Mouse (Mus musculus): ENCODE results near the gene Sidt1. TPM values are rescaled to one million over a fixed set of nuclear protein-coding genes. Genes with fewer than 3 reads are reported as not detected.

Sidt1 gene
- total and polyA plus RNA-seq, 3 experiments = not detected

- no peaks in the 10 kb centered on the region for H3K36me3 ChIP-seq (ENCODE audit: control insufficient read depth in 1 of 2, insufficient read depth in 2 of 2, low read length in 2 of 2)
- H3K4me1 ChIP-seq (ENCODE audit: control insufficient read depth in 1 of 2, insufficient read depth in 2 of 2, low read length in 2 of 2) = no peaks in the 10 kb centered on the region
- H3K9ac ChIP-seq (ENCODE audit: control insufficient read depth, low read depth, low read length, poor library complexity, severe bottlenecking) = no peak overlapping the region
- peaks cover 8 to 16% of the 10 kb centered on the region in 2 experiments; a peak in 3 of 4 replicates for H3K27me3 ChIP-seq (ENCODE audit: control insufficient read depth in 1 of 2, insufficient read depth in 2 of 2, low read length in 2 of 2)
- no peak overlapping the region for H3K4me3 ChIP-seq (ENCODE audit: control insufficient read depth in 1 of 2, insufficient read depth in 1 of 2, low read depth in 2 of 2, low read length in 2 of 2)
- no peaks in the 10 kb centered on the region for H3K79me2 ChIP-seq (ENCODE audit: control insufficient read depth, insufficient read depth, low read length, poor library complexity)
- DNase-seq (ENCODE audit: low read depth, low spot score) = no peak
- H3K27ac ChIP-seq (ENCODE audit: control insufficient read depth, low read depth, low read length) = no peak overlapping the region
- TF ChIP-seq EP300 (IDR thresholded peaks at IDR 0.05; ENCODE audit: low read depth in 1 of 2, low read length in 2 of 2) (no peak), BHLHE40 (IDR thresholded peaks at IDR 0.05; ENCODE audit: borderline replicate concordance, low read depth, low read length) (no peak), USF1 (IDR thresholded peaks at IDR 0.05; ENCODE audit: low read depth, low read length) (no peak), SIN3A (IDR thresholded peaks at IDR 0.05; ENCODE audit: low read length) (no peak), MAFK (IDR thresholded peaks at IDR 0.05; ENCODE audit: borderline replicate concordance, low read depth, low read length) (no peak), MXI1 (IDR thresholded peaks at IDR 0.05; ENCODE audit: low read depth, low read length) (no peak), CHD2 (IDR thresholded peaks at IDR 0.05; ENCODE audit: low read length) (no peak), POLR2AphosphoS5 (IDR thresholded peaks at IDR 0.05; ENCODE audit: borderline replicate concordance, low read depth, low read length) (no peak), MYB (IDR thresholded peaks at IDR 0.05; ENCODE audit: low read depth, low read length) (no peak), HCFC1 (IDR thresholded peaks at IDR 0.05; ENCODE audit: low read depth, low read length) (no peak), RCOR1 (IDR thresholded peaks at IDR 0.05; ENCODE audit: low read depth, low read length) (no peak), ELF1 (IDR thresholded peaks at IDR 0.05; ENCODE audit: low read depth, low read length) (no peak), USF2 (IDR thresholded peaks at IDR 0.05; ENCODE audit: borderline replicate concordance in 1 of 2, insufficient read depth in 1 of 2, low read depth in 1 of 2, low read length in 2 of 2) (no peak), MYC (IDR thresholded peaks at IDR 0.05; ENCODE audit: low read depth, low read length) (no peak), RAD21 (IDR thresholded peaks at IDR 0.05; ENCODE audit: low read depth, low read length) (no peak), GATA1 (IDR thresholded peaks at IDR 0.05; ENCODE audit: low read depth, low read length) (no peak), TBP (IDR thresholded peaks at IDR 0.05; ENCODE audit: low read depth, low read length) (no peak), POLR2AphosphoS2 (IDR thresholded peaks at IDR 0.05; ENCODE audit: low read length) (no peak)
- no peaks in the 10 kb centered on the region for H3K9me3 ChIP-seq (replicated peaks; ENCODE audit: insufficient read depth, low read length)
These were observed 67.4 kb downstream of the Sidt1 start for GRCm38 (mm10) chr16:44265562-44265961.

GRCm38 (mm10) chr16:44264916-44265315 is 68.1 kb downstream of the Sidt1 start:
- Histone ChIP-seq H3K79me2 (ENCODE audit: control insufficient read depth, insufficient read depth, low read length, poor library complexity) (no peaks in the 10 kb centered on the region), H3K4me1 (ENCODE audit: control insufficient read depth in 1 of 2, insufficient read depth in 2 of 2, low read length in 2 of 2) (no peaks in the 10 kb centered on the region)
- TF ChIP-seq ETS1 (IDR thresholded peaks at IDR 0.05; ENCODE audit: low read depth, low read length) = no peak
- no peak for TF ChIP-seq KAT2A (conservative IDR thresholded peaks at IDR 0.05; ENCODE audit: low read depth, low read length)
- TF ChIP-seq CTCF (IDR thresholded peaks at IDR 0.05 in 2 of 3, conservative IDR thresholded peaks at IDR 0.05 in 1 of 3; ENCODE audit: control insufficient read depth in 1 of 3, insufficient read depth in 1 of 3, low read depth in 2 of 3, low read length in 3 of 3, poor library complexity in 1 of 3, severe bottlenecking in 1 of 3) = no peak
- TF ChIP-seq ZNF384 (IDR thresholded peaks at IDR 0.05; ENCODE audit: low read depth, low read length) = no peak
- TF ChIP-seq USF1 (IDR thresholded peaks at IDR 0.05; ENCODE audit: low read depth, low read length) = no peak
- no peak for TF ChIP-seq UBTF (IDR thresholded peaks at IDR 0.05; ENCODE audit: borderline replicate concordance, insufficient read depth, low read depth, low read length)
- no peak for TF ChIP-seq ELF1 (IDR thresholded peaks at IDR 0.05; ENCODE audit: low read depth, low read length)
- TF ChIP-seq HCFC1 (IDR thresholded peaks at IDR 0.05; ENCODE audit: low read depth, low read length) = no peak
- no peak for TF ChIP-seq TAL1 (IDR thresholded peaks at IDR 0.05; ENCODE audit: low read length)
- TF ChIP-seq EP300 (IDR thresholded peaks at IDR 0.05; ENCODE audit: low read depth in 1 of 2, low read length in 2 of 2) = no peak
- TF ChIP-seq POLR2A (IDR thresholded peaks at IDR 0.05; ENCODE audit: control insufficient read depth in 1 of 2, insufficient read depth in 1 of 2, low read depth in 1 of 2, low read length in 2 of 2, poor library complexity in 1 of 2) = no peak
- no peak for TF ChIP-seq POLR2AphosphoS2 (IDR thresholded peaks at IDR 0.05; ENCODE audit: low read length)

More at GRCm38 (mm10) chr16:44264916-44265315, 68.1 kb downstream of the Sidt1 start:
- H3K9ac ChIP-seq (ENCODE audit: control insufficient read depth, low read depth, low read length, poor library complexity, severe bottlenecking) = no peak overlapping the region
- H3K27ac ChIP-seq (ENCODE audit: control insufficient read depth, low read depth, low read length) = no peak overlapping the region
- peaks cover 6 to 16% of the 10 kb centered on the region in 2 experiments; a peak in 3 of 4 replicates for H3K27me3 ChIP-seq (ENCODE audit: control insufficient read depth in 1 of 2, insufficient read depth in 2 of 2, low read length in 2 of 2)
- no peak overlapping the region for H3K4me3 ChIP-seq (ENCODE audit: control insufficient read depth in 1 of 2, insufficient read depth in 1 of 2, low read depth in 2 of 2, low read length in 2 of 2)
- DNase-seq (ENCODE audit: low read depth, low spot score) = no peak
- H3K9me3 ChIP-seq (replicated peaks; ENCODE audit: insufficient read depth, low read length) = no peaks in the 10 kb centered on the region
- no peaks in the 10 kb centered on the region for H3K36me3 ChIP-seq (ENCODE audit: control insufficient read depth in 1 of 2, insufficient read depth in 2 of 2, low read length in 2 of 2)
